Mouse (Mus musculus): Measurements from ENCODE around the gene Ephb6.

- TF ChIP-seq CTCF (IDR thresholded peaks at IDR 0.05; ENCODE audit: insufficient read depth, low read depth, low read length) (no peak), POLR2A (IDR thresholded peaks at IDR 0.05; ENCODE audit: insufficient read depth, low read depth, low read length) (no peak; the same call in 1 of the 2 replicates)
Observed at GRCm38 (mm10) chr6:41605061-41605793, at the start of gene Ephb6.

Measured in olfactory bulb, adult 2 months (tissue).